In the genomic region with DNA sequence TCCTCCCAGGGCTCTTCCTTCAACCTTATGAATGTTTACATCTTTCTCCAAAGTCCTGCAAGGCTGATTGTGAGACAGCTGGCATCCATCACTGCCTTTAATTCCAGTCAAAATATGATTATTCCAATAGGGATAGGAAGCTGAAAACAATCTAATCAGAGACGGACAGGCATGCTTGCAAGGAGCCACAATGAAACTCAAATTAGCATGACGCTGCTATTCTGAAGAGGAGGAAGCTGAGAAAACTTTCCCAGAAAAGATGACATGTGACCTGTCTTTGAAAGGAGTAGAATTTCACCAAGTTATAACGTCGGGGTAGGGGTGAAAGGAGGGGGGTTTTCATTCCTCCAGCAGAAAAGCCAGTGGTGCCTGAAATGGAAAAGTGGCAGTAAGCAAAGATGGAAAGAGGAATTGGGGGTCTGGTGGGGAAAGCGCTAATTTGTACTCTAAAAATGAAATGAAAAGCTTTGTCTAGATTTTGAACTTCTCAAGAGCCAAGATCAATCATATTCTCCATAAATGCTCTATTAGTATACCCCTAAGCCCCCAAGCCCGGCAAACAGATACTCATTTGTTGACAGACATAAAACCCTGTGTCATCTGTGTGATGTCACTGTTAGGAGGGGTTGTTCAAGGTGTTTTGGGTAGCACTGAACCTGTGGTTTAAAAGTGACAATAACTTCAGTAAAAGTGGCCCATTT, we compare ENCODE assay signal across 9 mouse cellular contexts. TPM values are rescaled to one million over a fixed set of nuclear protein-coding genes. Genes with fewer than 3 reads are reported as not detected.
DNase-seq lines count a peak whose midpoint lies in the region; ATAC-seq lines count a peak whose summit lies in the region.
"Had no signal": no experiment of that assay in that cellular context is flagged by ENCODE, and none has a peak within 500 bp of the region (broad histone marks: within the 10 kb centered on the region; RNA-seq: fewer than 3 reads in every experiment).

No protein-coding gene starts in this region.

- 28% methylated on average over 6 of the region's 6 CpGs for WGBS in liver, embryonic 11.5 days
- WGBS in embryonic facial prominence, embryonic 13.5 days: 17% methylated on average over 6 of the region's 6 CpGs
- 42% methylated on average over 6 of the region's 6 CpGs for WGBS in limb, embryonic 11.5 days
- 16% methylated on average over 6 of the region's 6 CpGs for WGBS in neural tube, embryonic 14.5 days

- no peaks in the 10 kb centered on the region for H3K36me3 ChIP-seq in liver, embryonic 11.5 days (ENCODE audit: control insufficient read depth, insufficient read depth, low read length)
- 0 out of 2 replicates have a peak, but pooled peaks cover 4% of the 10 kb centered on the region for H3K36me3 ChIP-seq in embryonic facial prominence, embryonic 13.5 days
- no peaks in the 10 kb centered on the region for H3K36me3 ChIP-seq in limb, embryonic 11.5 days (ENCODE audit: control insufficient read depth, insufficient read depth, low read length)
- H3K36me3 ChIP-seq in neural tube, embryonic 14.5 days (ENCODE audit: control insufficient read depth, insufficient read depth, low read length): 0 out of 2 replicates have a peak, but pooled peaks cover 3% of the 10 kb centered on the region

- H3K27me3 ChIP-seq in liver, embryonic 11.5 days (replicated peaks; ENCODE audit: control insufficient read depth, insufficient read depth, low read length): peaks cover 8% of the 10 kb centered on the region; the same call in 1 of the 2 replicates
- H3K27me3 ChIP-seq in embryonic facial prominence, embryonic 13.5 days: peaks cover 4% of the 10 kb centered on the region; the same call in 1 of the 2 replicates
- no peaks in the 10 kb centered on the region for H3K27me3 ChIP-seq in limb, embryonic 11.5 days (ENCODE audit: control insufficient read depth, insufficient read depth, low read length)
- no peaks in the 10 kb centered on the region for H3K27me3 ChIP-seq in neural tube, embryonic 14.5 days (ENCODE audit: control insufficient read depth, insufficient read depth, low read length)

- H3K27ac ChIP-seq in liver, embryonic 11.5 days (ENCODE audit: low read depth, low read length): no peak overlapping the region
- 0 out of 2 replicates have a peak overlapping the region, but pooled peaks have one; percentile 22 for H3K27ac ChIP-seq in embryonic facial prominence, embryonic 13.5 days
- no peak overlapping the region for H3K27ac ChIP-seq in limb, embryonic 11.5 days (replicated peaks; ENCODE audit: low read depth, low read length)
- H3K27ac ChIP-seq in neural tube, embryonic 14.5 days (ENCODE audit: low read depth, low read length): no peak overlapping the region

- DNase-seq in liver, embryonic 11.5 days (ENCODE audit: low spot score): no peak
- DNase-seq in liver (no peak), adipocyte (ENCODE audit: low spot score) (no peak)
- no peak for DNase-seq in limb, embryonic 11.5 days (ENCODE audit: low spot score)
- DNase-seq in ovary, postnatal 10 days (ENCODE audit: low spot score): no peak
- DNase-seq in adrenal gland, postnatal 25 days: no peak

- ATAC-seq in liver, embryonic 11.5 days (replicated peaks; ENCODE audit: low FRiP score): no peak
- ATAC-seq in embryonic facial prominence, embryonic 13.5 days (ENCODE audit: insufficient number of reproducible peaks, insufficient read depth, low FRiP score, low TSS enrichment, low read depth): no peak
- no peak for ATAC-seq in limb, embryonic 11.5 days (ENCODE audit: insufficient number of reproducible peaks, low FRiP score, low TSS enrichment, low read depth)
- ATAC-seq in neural tube, embryonic 14.5 days (ENCODE audit: low read depth): peak; percentile 7; the same call in 1 of the 2 replicates
- ATAC-seq: inflammation-experienced regulatory T-cells, adult 6 months had no signal

- H3K4me2 ChIP-seq in liver, embryonic 11.5 days: peak overlapping the region; percentile 81
- H3K4me2 ChIP-seq in embryonic facial prominence, embryonic 13.5 days: peak overlapping the region; percentile 73
- peak overlapping the region; percentile 61 for H3K4me2 ChIP-seq in limb, embryonic 11.5 days (ENCODE audit: low read depth, severe bottlenecking)
- H3K4me2 ChIP-seq in neural tube, embryonic 14.5 days (ENCODE audit: low read depth, low read length): peak overlapping the region; percentile 55

- H3K9ac ChIP-seq in liver, embryonic 11.5 days (ENCODE audit: low read depth, low read length): no peak overlapping the region
- 0 out of 2 replicates have a peak overlapping the region, but pooled peaks have one; percentile 84 for H3K9ac ChIP-seq in embryonic facial prominence, embryonic 13.5 days
- no peak overlapping the region for H3K9ac ChIP-seq in limb, embryonic 11.5 days (ENCODE audit: low read length)
- H3K9ac ChIP-seq in neural tube, embryonic 14.5 days (replicated peaks; ENCODE audit: low read depth, low read length): peak overlapping the region; percentile 92; the same call in 1 of the 2 replicates

- peak overlapping the region; percentile 82 for H3K4me3 ChIP-seq in liver, embryonic 11.5 days (ENCODE audit: low read depth, low read length)
- H3K4me3 ChIP-seq in embryonic facial prominence, embryonic 13.5 days: peak overlapping the region; percentile 74
- peak overlapping the region; percentile 60 for H3K4me3 ChIP-seq in limb, embryonic 11.5 days (ENCODE audit: low read depth, low read length)
- peak overlapping the region; percentile 67 for H3K4me3 ChIP-seq in neural tube, embryonic 14.5 days (ENCODE audit: low read depth, low read length)

- H3K4me1 ChIP-seq in liver, embryonic 11.5 days (replicated peaks; ENCODE audit: control insufficient read depth, insufficient read depth, low read length): no peaks in the 10 kb centered on the region
- H3K4me1 ChIP-seq in embryonic facial prominence, embryonic 13.5 days: peaks cover 25% of the 10 kb centered on the region
- H3K4me1 ChIP-seq in limb, embryonic 11.5 days (ENCODE audit: control insufficient read depth, insufficient read depth, low read length): no peaks in the 10 kb centered on the region
- no peaks in the 10 kb centered on the region for H3K4me1 ChIP-seq in neural tube, embryonic 14.5 days (ENCODE audit: control insufficient read depth, insufficient read depth, low read length)

- H3K9me3 ChIP-seq in liver, embryonic 11.5 days (ENCODE audit: control insufficient read depth, low read length): no peaks in the 10 kb centered on the region
- H3K9me3 ChIP-seq in embryonic facial prominence, embryonic 13.5 days: no peaks in the 10 kb centered on the region
- no peaks in the 10 kb centered on the region for H3K9me3 ChIP-seq in limb, embryonic 11.5 days (ENCODE audit: control insufficient read depth, low read length)
- no peaks in the 10 kb centered on the region for H3K9me3 ChIP-seq in neural tube, embryonic 14.5 days (ENCODE audit: control insufficient read depth, low read length)

RNA-seq across cellular contexts. Expression of a gene that starts 1.1 kb away (rescaled TPM):
- polyA plus RNA-seq in liver, embryonic 11.5 days (2014; fragmentation: Nextera tagmentation; extraction: Ambion mirVana): 20.3 and 22.9 TPM in 2 replicates
- polyA plus RNA-seq in embryonic facial prominence, embryonic 13.5 days (2015; fragmentation: Nextera tagmentation; extraction: Ambion mirVana): 61.5 and 73.3 TPM in 2 replicates
- 63.2 and 64.8 TPM in 2 replicates for polyA plus RNA-seq in limb, embryonic 11.5 days (2014; fragmentation: Nextera tagmentation; extraction: Ambion mirVana)
- polyA plus RNA-seq in neural tube, embryonic 14.5 days (2014; fragmentation: Nextera tagmentation; extraction: Ambion mirVana): 65.2 and 75.8 TPM in 2 replicates
- total RNA-seq in adrenal gland, postnatal 25 days (2021): 7.7 and 12.2 TPM in 2 replicates

RNA-seq across cellular contexts. Expression of a gene that starts 5.4 kb away (rescaled TPM):
- polyA plus RNA-seq in liver, embryonic 11.5 days (2014; fragmentation: Nextera tagmentation; extraction: Ambion mirVana): not detected in 2 replicates
- polyA plus RNA-seq in embryonic facial prominence, embryonic 13.5 days (2015; fragmentation: Nextera tagmentation; extraction: Ambion mirVana): not detected in 2 replicates
- not detected in 2 replicates for polyA plus RNA-seq in limb, embryonic 11.5 days (2014; fragmentation: Nextera tagmentation; extraction: Ambion mirVana)
- polyA plus RNA-seq in neural tube, embryonic 14.5 days (2014; fragmentation: Nextera tagmentation; extraction: Ambion mirVana): 0.29 TPM in 1 of 2 replicates, not detected in the other
- total RNA-seq in adrenal gland, postnatal 25 days (2021): not detected in 2 replicates
- polyA plus RNA-seq: inflammation-experienced regulatory T-cells, adult 6 months had no signal

RNA-seq across cellular contexts. Expression of a gene that starts 31.9 kb away (rescaled TPM):
- 10.3 and 12.3 TPM in 2 replicates for polyA plus RNA-seq in liver, embryonic 11.5 days (2014; fragmentation: Nextera tagmentation; extraction: Ambion mirVana)
- polyA plus RNA-seq in embryonic facial prominence, embryonic 13.5 days (2015; fragmentation: Nextera tagmentation; extraction: Ambion mirVana): 4.1 and 5.3 TPM in 2 replicates
- polyA plus RNA-seq in limb, embryonic 11.5 days (2014; fragmentation: Nextera tagmentation; extraction: Ambion mirVana): 4.1 and 4.9 TPM in 2 replicates
- 0.70 and 1.2 TPM in 2 replicates for polyA plus RNA-seq in neural tube, embryonic 14.5 days (2014; fragmentation: Nextera tagmentation; extraction: Ambion mirVana)
- total RNA-seq in adrenal gland, postnatal 25 days (2021): 2.2 TPM in 2 replicates
- polyA plus RNA-seq: inflammation-experienced regulatory T-cells, adult 6 months had no signal

Comparison
In these comparisons a context has a peak if more than half of its experiments do, and no peak if none do; other contexts are left out.
1. H3K9ac ChIP-seq: peak in embryonic facial prominence, embryonic 13.5 days (single experiment) and neural tube, embryonic 14.5 days (single experiment); none in liver, embryonic 11.5 days (single experiment) and limb, embryonic 11.5 days (single experiment).
2. Peak in every context shown above with its lines, with median percentiles within 50 percentile points of each other: H3K4me2 ChIP-seq and H3K4me3 ChIP-seq.